Comparison of ENCODE assay signal across 9 mouse cellular contexts in genomic region chr5:31602377-31602776, GRCm38 (mm10). TPM values are rescaled to one million over a fixed set of nuclear protein-coding genes. Genes with fewer than 3 reads are reported as not detected.
DNase-seq lines count a peak whose midpoint lies in the region; ATAC-seq and TF ChIP-seq lines count a peak whose summit lies in the region.
"Had no signal": no experiment of that assay in that cellular context is flagged by ENCODE, and none has a peak within 500 bp of the region (broad histone marks: within the 10 kb centered on the region; RNA-seq: fewer than 3 reads in every experiment).

No protein-coding gene starts in this region.

- TF ChIP-seq POLR2A in embryonic fibroblast, embryonic 13.5 days (IDR thresholded peaks at IDR 0.05; ENCODE audit: low read depth, low read length) = peak; percentile 71

- peak; percentile 72 for ATAC-seq in liver, embryonic 16.5 days (ENCODE audit: low read depth)
- ATAC-seq in cerebellum, adult (ENCODE audit: insufficient number of reproducible peaks, low FRiP score, low TSS enrichment) = no peak

- TF ChIP-seq CTCF in embryonic fibroblast, embryonic 13.5 days (IDR thresholded peaks at IDR 0.05; ENCODE audit: borderline replicate concordance, insufficient read depth, low read length) = no peak

- DNase-seq in testis, postnatal 14 days (ENCODE audit: low spot score) = peak; percentile 44
- DNase-seq in testis, postnatal 10 days (ENCODE audit: low spot score) = no peak
- peak; percentile 65 to 68 for DNase-seq in heart, postnatal 36 days
- DNase-seq in right cerebral cortex, postnatal 36 days (ENCODE audit: low spot score in 2 of 2) = peak; percentile 39 to 78
- DNase-seq in cerebellum, adult 11 months = no peak

- no peaks in the 10 kb centered on the region for H3K9me3 ChIP-seq in liver, embryonic 16.5 days (replicated peaks; ENCODE audit: control insufficient read depth, low read length)
- H3K9me3 ChIP-seq: embryonic facial prominence, embryonic 12.5 days had no signal

- no peak overlapping the region for H3K4me2 ChIP-seq in liver, embryonic 16.5 days (ENCODE audit: low read depth, low read length)
- H3K4me2 ChIP-seq: embryonic facial prominence, embryonic 12.5 days had no signal

- H3K9ac ChIP-seq in liver, embryonic 16.5 days (ENCODE audit: low read depth, low read length) = no peak overlapping the region
- H3K9ac ChIP-seq: embryonic facial prominence, embryonic 12.5 days had no signal

- no peak overlapping the region for H3K4me3 ChIP-seq in embryonic fibroblast, embryonic 13.5 days (ENCODE audit: insufficient read depth, low read length)
- H3K4me3 ChIP-seq in liver, embryonic 16.5 days (ENCODE audit: low read depth, low read length) = no peak overlapping the region
- H3K4me3 ChIP-seq: embryonic facial prominence, embryonic 12.5 days had no signal

- peaks cover 8% of the 10 kb centered on the region for H3K4me1 ChIP-seq in embryonic fibroblast, embryonic 13.5 days (ENCODE audit: control insufficient read depth, insufficient read depth, low read length)
- H3K4me1 ChIP-seq in liver, embryonic 16.5 days (ENCODE audit: control insufficient read depth, low read depth, low read length) = peaks cover 3% of the 10 kb centered on the region; the same call in 1 of the 2 replicates
- H3K4me1 ChIP-seq: embryonic facial prominence, embryonic 12.5 days had no signal

- WGBS in liver, embryonic 16.5 days (ENCODE audit: insufficient replicate concordance) = 42% methylated on average over 1 of the region's 1 CpGs

- H3K27ac ChIP-seq in embryonic fibroblast, embryonic 13.5 days (ENCODE audit: insufficient read depth, low read length) = peak overlapping the region; percentile 92
- H3K27ac ChIP-seq in liver, embryonic 16.5 days (ENCODE audit: low read length) = no peak overlapping the region
- H3K27ac ChIP-seq: embryonic facial prominence, embryonic 12.5 days had no signal

- no peaks in the 10 kb centered on the region for H3K27me3 ChIP-seq in liver, embryonic 16.5 days (ENCODE audit: control insufficient read depth, insufficient read depth, low read depth, low read length)
- H3K27me3 ChIP-seq: embryonic facial prominence, embryonic 12.5 days had no signal

- H3K36me3 ChIP-seq in liver, embryonic 16.5 days (ENCODE audit: control insufficient read depth, insufficient read depth) = no peaks in the 10 kb centered on the region
- H3K36me3 ChIP-seq: embryonic facial prominence, embryonic 12.5 days had no signal

- intact Hi-C loops in heart, postnatal 36 days (cut with DNase I) = no loop called here

RNA-seq across cellular contexts. Expression of gene Mrpl33, which starts 5.6 kb away (rescaled TPM):
- polyA plus RNA-seq in embryonic fibroblast, embryonic 13.5 days (2011; ENCODE audit: insufficient read length, low read depth, missing spikeins) = 165 and 191 TPM in 2 replicates
- 100 to 1,000 TPM; 314 to 335 TPM for total RNA-seq in heart, postnatal 36 days (2021)
- 141 and 152 TPM in 2 replicates for polyA plus RNA-seq in liver, embryonic 16.5 days (2015; fragmentation: Nextera tagmentation; extraction: Ambion mirVana)

Comparison
In these comparisons a context has a peak if more than half of its experiments do, and no peak if none do; other contexts are left out.
1. DNase-seq: peak in testis, postnatal 14 days (single experiment), heart, postnatal 36 days (2 of 2) and right cerebral cortex, postnatal 36 days (2 of 2); none in testis, postnatal 10 days (single experiment) and cerebellum, adult 11 months (single experiment).